ENCODE assay signal across 17 mouse cellular contexts in the genomic region with DNA sequence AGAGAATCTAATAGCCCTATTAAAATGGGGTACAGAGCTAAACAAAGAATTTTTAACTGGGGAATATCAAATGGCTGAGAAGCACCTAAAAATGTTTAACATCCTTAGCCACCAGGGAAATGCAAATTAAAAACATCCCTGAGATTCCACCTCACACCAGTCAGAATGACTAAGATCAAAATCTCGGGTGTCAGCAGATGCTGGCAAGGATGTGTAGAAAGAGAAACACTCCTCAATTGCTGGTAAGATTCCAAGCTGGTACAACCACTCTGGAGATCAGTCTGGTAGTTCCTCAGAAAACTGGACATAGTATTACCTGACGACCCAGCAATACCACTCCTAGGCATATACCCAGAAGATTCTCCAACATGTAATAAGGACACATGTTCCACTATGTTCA.
"Had no signal": no experiment of that assay in that cellular context is flagged by ENCODE, and none has a peak within 500 bp of the region (broad histone marks: within the 10 kb centered on the region; RNA-seq: fewer than 3 reads in every experiment).

No protein-coding gene starts in this region.

- DNase-seq: cerebellum, adult 8-10 months; cerebellum, adult 9-10 months; cerebellum, adult 9-11 months; cerebellum, postnatal 10 days; cerebellum, postnatal 14 days; cerebellum, postnatal 25 days; cerebellum, postnatal 36 days; embryo, embryonic 11 days; forebrain, postnatal 0 days; gastrocnemius, adult 2 months; gastrocnemius, postnatal 10 days; gastrocnemius, postnatal 14 days; gastrocnemius, postnatal 25 days; gastrocnemius, postnatal 36 days; heart, adult 11 months; heart, adult 18-20 months; heart, adult 2 months had no signal
